Mouse (Mus musculus) CH12.LX (cell line): ENCODE data around the gene Hpse. TPM values are rescaled to one million over a fixed set of nuclear protein-coding genes. Genes with fewer than 3 reads are reported as not detected.

Experiments used
- DNase-seq: peaks from one replicate; pipeline ENCODE4 v3.0.0-alpha.2; 2013; ENCODE audit errors: extremely low read depth
- H3K27ac ChIP-seq: 2 replicates; pipeline ENCODE4 v1.5.1; 2012; ENCODE audit warnings: low read depth, mild to moderate bottlenecking, control low read depth, moderate library complexity; ENCODE audit not compliant: insufficient read depth
- H3K27me3 ChIP-seq: replicated peaks from 2 replicates; pipeline ENCODE3; 2012; ENCODE audit warnings: inconsistent platforms
- H3K36me3 ChIP-seq, 2 experiments: replicated peaks in 1 of 2; 2 replicates each; pipeline versions ENCODE3 to v1.6.1; 2012; ENCODE audit warnings: inconsistent platforms in 1 of 2, low read length in 1 of 2, mild to moderate bottlenecking in 1 of 2, mixed read lengths in 1 of 2, moderate library complexity in 1 of 2; ENCODE audit not compliant: control insufficient read depth in 1 of 2, insufficient read depth in 1 of 2
- H3K4me1 ChIP-seq, 2 experiments: 2 replicates each; pipeline ENCODE4 v1.6.1; 2012; ENCODE audit warnings: inconsistent platforms in 1 of 2, moderate library complexity in 1 of 2; ENCODE audit not compliant: insufficient read depth in 2 of 2, control insufficient read depth in 1 of 2
- H3K4me2 ChIP-seq: 2 replicates; pipeline ENCODE4 v1.6.1; 2012; ENCODE audit warnings: low read depth, mild to moderate bottlenecking, control low read depth; ENCODE audit not compliant: poor library complexity, insufficient read depth, severe bottlenecking
- H3K4me3 ChIP-seq, 3 experiments: fragments of 150-350 bp in 1 of 3; sonication (generic) in 1 of 3; replicated peaks in 1 of 3; 2 replicates each; pipeline versions ENCODE3 to v1.5.1; 2011 to 2012; ENCODE audit warnings: low read depth in 2 of 3, low read length in 2 of 3, mild to moderate bottlenecking in 2 of 3, moderate library complexity in 2 of 3, control low read depth in 1 of 3, improper control_type of control experiment in 1 of 3, inconsistent platforms in 1 of 3, mixed read lengths in 1 of 3; ENCODE audit not compliant: poor library complexity in 1 of 3
- H3K79me2 ChIP-seq: replicated peaks from 2 replicates; pipeline ENCODE4 v1.6.1; 2012; ENCODE audit warnings: mild to moderate bottlenecking, moderate library complexity; ENCODE audit not compliant: control insufficient read depth, poor library complexity, insufficient read depth, severe bottlenecking; ENCODE audit errors: extremely low read depth
- H3K9ac ChIP-seq: 2 replicates; pipeline ENCODE4 v1.6.1; 2012; ENCODE audit warnings: low read depth, mild to moderate bottlenecking, control low read depth, moderate library complexity; ENCODE audit not compliant: insufficient read depth
- H3K9me3 ChIP-seq: replicated peaks from 2 replicates; pipeline ENCODE3; 2012; ENCODE audit warnings: low read length, inconsistent platforms, mixed read lengths
- BHLHE40 ChIP-seq: IDR thresholded peaks from 2 replicates; pipeline ENCODE4 v1.6.1; 2011; ENCODE audit warnings: mild to moderate bottlenecking, low read depth, low read length, improper control_type of control experiment
- CHD1 ChIP-seq: IDR thresholded peaks from 2 replicates; pipeline ENCODE4 v1.6.1; 2012; ENCODE audit warnings: low read depth, low read length, improper control_type of control experiment, inconsistent platforms
- CHD2 ChIP-seq: IDR thresholded peaks from 2 replicates; pipeline ENCODE4 v1.6.1; 2011; ENCODE audit warnings: low read length, improper control_type of control experiment
- CTCF ChIP-seq, 2 experiments: IDR thresholded peaks in 1 of 2; conservative IDR thresholded peaks in 1 of 2; 2 replicates each; pipeline ENCODE4 v1.5.1; 2011 to 2012; ENCODE audit warnings: low read depth in 2 of 2, low read length in 2 of 2, improper control_type of control experiment in 1 of 2, inconsistent platforms in 1 of 2, mild to moderate bottlenecking in 1 of 2, moderate library complexity in 1 of 2
- E2F4 ChIP-seq: IDR thresholded peaks from 2 replicates; pipeline ENCODE4 v1.6.1; 2011; ENCODE audit warnings: low read depth, low read length, improper control_type of control experiment; ENCODE audit not compliant: insufficient replicate concordance
- ELF1 ChIP-seq: IDR thresholded peaks from 2 replicates; pipeline ENCODE4 v1.6.1; 2014; ENCODE audit warnings: low read depth, mild to moderate bottlenecking, inconsistent platforms, low read length, improper control_type of control experiment
- EP300 ChIP-seq: IDR thresholded peaks from 2 replicates; pipeline ENCODE4 v1.6.1; 2011; ENCODE audit warnings: low read length, improper control_type of control experiment
- ETS1 ChIP-seq: conservative IDR thresholded peaks from 2 replicates; pipeline ENCODE4 v1.6.1; 2012; ENCODE audit warnings: low read depth, mild to moderate bottlenecking, inconsistent platforms, low read length, improper control_type of control experiment, moderate library complexity
- GABPA ChIP-seq: IDR thresholded peaks from 2 replicates; pipeline ENCODE4 v1.6.1; 2012; ENCODE audit warnings: low read depth, low read length, improper control_type of control experiment, inconsistent platforms; ENCODE audit not compliant: insufficient replicate concordance
- HCFC1 ChIP-seq: IDR thresholded peaks from 2 replicates; pipeline ENCODE4 v1.6.1; 2012; ENCODE audit warnings: low read depth, mild to moderate bottlenecking, inconsistent platforms, low read length, improper control_type of control experiment
- IRF4 ChIP-seq: IDR thresholded peaks from 2 replicates; pipeline ENCODE4 v1.6.1; 2014; ENCODE audit warnings: low read depth, mild to moderate bottlenecking, inconsistent platforms, low read length, improper control_type of control experiment
- JUN ChIP-seq: IDR thresholded peaks from 2 replicates; pipeline ENCODE4 v1.6.1; 2011; ENCODE audit warnings: low read depth, mild to moderate bottlenecking, low read length, improper control_type of control experiment, moderate library complexity; ENCODE audit not compliant: insufficient read depth
- JUND ChIP-seq: conservative IDR thresholded peaks from 2 replicates; pipeline ENCODE4 v1.6.1; 2011; ENCODE audit warnings: low read depth, low read length, improper control_type of control experiment
- KAT2A ChIP-seq: IDR thresholded peaks from 2 replicates; pipeline ENCODE4 v1.6.1; 2012; ENCODE audit warnings: low read length, improper control_type of control experiment, inconsistent platforms; ENCODE audit not compliant: insufficient replicate concordance
- MAFK ChIP-seq: IDR thresholded peaks from 2 replicates; pipeline ENCODE4 v1.6.1; 2011; ENCODE audit warnings: low read length, improper control_type of control experiment; ENCODE audit not compliant: insufficient replicate concordance
- MAX ChIP-seq: IDR thresholded peaks from 2 replicates; pipeline ENCODE4 v1.6.1; 2011; ENCODE audit warnings: low read length, improper control_type of control experiment
- MAZ ChIP-seq: IDR thresholded peaks from 2 replicates; pipeline ENCODE4 v1.6.1; 2012; ENCODE audit warnings: low read depth, mild to moderate bottlenecking, inconsistent platforms, low read length, improper control_type of control experiment, moderate library complexity
- MEF2A ChIP-seq: IDR thresholded peaks from 2 replicates; pipeline ENCODE4 v1.6.1; 2014; ENCODE audit warnings: low read depth, mild to moderate bottlenecking, inconsistent platforms, low read length, improper control_type of control experiment, borderline replicate concordance
- MXI1 ChIP-seq: IDR thresholded peaks from 2 replicates; pipeline ENCODE4 v1.6.1; 2011; ENCODE audit warnings: mild to moderate bottlenecking, low read depth, low read length, improper control_type of control experiment
- MYC ChIP-seq: IDR thresholded peaks from 2 replicates; pipeline ENCODE4 v1.6.1; 2011; ENCODE audit warnings: low read depth, mild to moderate bottlenecking, improper control_type of control experiment, low read length
- NELFE ChIP-seq: IDR thresholded peaks from 2 replicates; pipeline ENCODE4 v1.6.1; 2011; ENCODE audit warnings: low read depth, low read length, improper control_type of control experiment
- NRF1 ChIP-seq: IDR thresholded peaks from 2 replicates; pipeline ENCODE4 v1.6.1; 2014; ENCODE audit warnings: low read depth, mild to moderate bottlenecking, inconsistent platforms, low read length, improper control_type of control experiment, moderate library complexity
- PAX5 ChIP-seq: IDR thresholded peaks from 2 replicates; pipeline ENCODE4 v1.6.1; 2012; ENCODE audit warnings: low read length, inconsistent platforms, mixed read lengths
- POLR2A ChIP-seq: IDR thresholded peaks from 2 replicates; pipeline ENCODE4 v1.6.1; 2011; ENCODE audit warnings: low read depth, mild to moderate bottlenecking, improper control_type of control experiment, low read length
- POLR2AphosphoS2 ChIP-seq: IDR thresholded peaks from 2 replicates; pipeline ENCODE4 v1.6.1; 2011; ENCODE audit warnings: low read depth, low read length, improper control_type of control experiment
- RAD21 ChIP-seq: IDR thresholded peaks from 2 replicates; pipeline ENCODE4 v1.6.1; 2011; ENCODE audit warnings: low read depth, mild to moderate bottlenecking, low read length, improper control_type of control experiment, moderate library complexity
- RCOR1 ChIP-seq: conservative IDR thresholded peaks from 2 replicates; pipeline ENCODE4 v1.6.1; 2012; ENCODE audit warnings: low read depth, mild to moderate bottlenecking, inconsistent platforms, low read length, improper control_type of control experiment
- SIN3A ChIP-seq: IDR thresholded peaks from 2 replicates; pipeline ENCODE4 v1.6.1; 2012; ENCODE audit warnings: low read length, improper control_type of control experiment, inconsistent platforms
- SMC3 ChIP-seq: IDR thresholded peaks from 2 replicates; pipeline ENCODE4 v1.6.1; 2011; ENCODE audit warnings: low read depth, low read length, improper control_type of control experiment
- TBP ChIP-seq: conservative IDR thresholded peaks from 2 replicates; pipeline ENCODE4 v1.6.1; 2011; ENCODE audit warnings: low read depth, low read length, improper control_type of control experiment
- TCF12 ChIP-seq: IDR thresholded peaks from 2 replicates; pipeline ENCODE4 v1.6.1; 2014; ENCODE audit warnings: low read depth, mild to moderate bottlenecking, inconsistent platforms, low read length, improper control_type of control experiment
- UBTF ChIP-seq: IDR thresholded peaks from 2 replicates; pipeline ENCODE4 v1.6.1; 2012; ENCODE audit warnings: low read depth, mild to moderate bottlenecking, inconsistent platforms, low read length, improper control_type of control experiment, moderate library complexity
- USF1 ChIP-seq: IDR thresholded peaks from 2 replicates; pipeline ENCODE4 v1.6.1; 2014; ENCODE audit warnings: low read depth, mild to moderate bottlenecking, inconsistent platforms, low read length, improper control_type of control experiment
- USF2 ChIP-seq: conservative IDR thresholded peaks from 2 replicates; pipeline ENCODE4 v1.6.1; 2011; ENCODE audit warnings: low read depth, low read length, improper control_type of control experiment
- ZC3H11A ChIP-seq: IDR thresholded peaks from 2 replicates; pipeline ENCODE4 v1.6.1; 2012; ENCODE audit warnings: low read depth, mild to moderate bottlenecking, inconsistent platforms, low read length, improper control_type of control experiment
- ZKSCAN1 ChIP-seq: IDR thresholded peaks from 2 replicates; pipeline ENCODE4 v1.6.1; 2012; ENCODE audit warnings: low read depth, inconsistent platforms, low read length, improper control_type of control experiment, borderline replicate concordance
- ZMIZ1 ChIP-seq: IDR thresholded peaks from 2 replicates; pipeline ENCODE4 v1.6.1; 2012; ENCODE audit warnings: low read depth, mild to moderate bottlenecking, inconsistent platforms, low read length, improper control_type of control experiment
- ZNF384 ChIP-seq: IDR thresholded peaks from 2 replicates; pipeline ENCODE4 v1.6.1; 2012; ENCODE audit warnings: low read depth, low read length, improper control_type of control experiment, inconsistent platforms
- dilution Hi-C: fragments of 300-500 bp; cut with MboI; formaldehyde crosslinking; loops from 2 replicates; pipeline ENCODE4 v1.14.3; 2020; ENCODE audit warnings: low sequenced_read_pairs; ENCODE audit not compliant: extremely low pct_unique_long_range_greater_than_20kb, extremely low pct_ligation_motif_present
- in situ Hi-C: fragments of 300-500 bp; cut with MboI; formaldehyde crosslinking; loops from 3 replicates; pipeline ENCODE4 v1.14.3; 2019; ENCODE audit warnings: low sequenced_read_pairs, low pct_ligation_motif_present, low pct_unique_long_range_greater_than_20kb, mixed read lengths
- polyA plus RNA-seq: library from polyadenylated mRNA; unstranded; fragments of >175 nt; gene quantifications from 2 replicates; pipeline ENCODE4 v1.2.1, GENCODE M21; 2012; ENCODE audit warnings: low read depth; ENCODE audit not compliant: insufficient read length
- total RNA-seq, 2 experiments: library from RNA; depleted of rRNA; stranded (reverse); fragments of 300-350 nt in 1 of 2; fragments of >200 nt in 1 of 2; gene quantifications; 2 replicates each; pipeline ENCODE4 v1.2.3; 2012 to 2014

The Hpse gene
- total and polyA plus RNA-seq, 3 experiments = 3.3 to 9.5 (median 3.8) TPM

GRCm38 (mm10) chr5:100753407-100753806 lies 33.9 kb upstream of the Hpse start:
- peaks cover 12% of the 10 kb centered on the region for H3K9me3 ChIP-seq
- DNase-seq = peak; percentile 92

DNA sequence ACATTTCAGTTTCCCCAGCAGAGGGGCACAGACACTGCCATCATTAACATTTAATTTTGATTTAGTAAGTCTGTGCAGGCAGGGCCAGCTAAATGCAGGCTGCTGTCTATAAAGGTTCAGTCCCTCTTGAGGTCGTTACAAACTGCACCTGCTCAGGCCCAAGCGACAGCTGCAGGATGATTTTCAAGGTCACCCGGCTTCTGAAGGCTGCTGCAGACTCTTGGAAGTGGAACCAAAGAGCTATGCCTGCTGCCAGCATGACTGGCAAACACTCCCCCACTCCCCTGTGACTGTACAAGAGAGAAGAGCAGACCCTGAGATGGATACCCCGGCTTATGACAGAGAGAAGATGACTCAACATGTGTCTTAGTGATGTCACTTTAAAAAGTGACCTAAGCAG lies 32.1 kb upstream of the Hpse start:
- H3K9ac ChIP-seq = no peak overlapping the region
- no peak overlapping the region for H3K4me3 ChIP-seq
- no peaks in the 10 kb centered on the region for H3K27me3 ChIP-seq
- peaks cover 21 to 53% of the 10 kb centered on the region in 2 experiments for H3K4me1 ChIP-seq
- peak overlapping the region; percentile 18; the same call in 1 of the 2 replicates for H3K4me2 ChIP-seq
- H3K79me2 ChIP-seq = no peaks in the 10 kb centered on the region
- in situ Hi-C loops = no loop called here
- peaks cover 6% of the 10 kb centered on the region for H3K9me3 ChIP-seq
- peak; percentile 64 for DNase-seq
- peak overlapping the region; percentile 66 for H3K27ac ChIP-seq
- dilution Hi-C loops = no loop called here
- H3K36me3 ChIP-seq = no peaks in the 10 kb centered on the region
- TF ChIP-seq TCF12 = peak; percentile 67; the same call in 1 of the 2 replicates
- 0 out of 2 replicates have a peak, but pooled peaks have one; percentile 33 for TF ChIP-seq MXI1
- 0 out of 2 replicates have a peak, but pooled peaks have one; percentile 29 for TF ChIP-seq JUN
- TF ChIP-seq POLR2A = no peak
- TF ChIP-seq ZC3H11A = no peak
- no peak for TF ChIP-seq JUND
- no peak for TF ChIP-seq UBTF
- TF ChIP-seq POLR2AphosphoS2 = no peak
- no peak for TF ChIP-seq SMC3
- TF ChIP-seq PAX5 = no peak
- peak; percentile 58; the same call in 1 of the 2 replicates for TF ChIP-seq EP300
- no peak for TF ChIP-seq USF2
- no peak for TF ChIP-seq IRF4
- TF ChIP-seq MAZ = no peak
- TF ChIP-seq CTCF (conservative IDR thresholded peaks at IDR 0.05 in 1 of 2, IDR thresholded peaks at IDR 0.05 in 1 of 2; ENCODE audit: low read depth in 2 of 2, low read length in 2 of 2) = no peak
- TF ChIP-seq BHLHE40 = no peak
- no peak for TF ChIP-seq E2F4
- no peak for TF ChIP-seq NELFE

More at GRCm38 (mm10) chr5:100753407-100753806, 33.9 kb upstream of the Hpse start:
- Histone ChIP-seq H3K4me3 (no peak overlapping the region), H3K4me2 (peak overlapping the region; percentile 41), H3K79me2 (no peaks in the 10 kb centered on the region), H3K27me3 (no peaks in the 10 kb centered on the region), H3K27ac (peak overlapping the region; percentile 71), H3K9ac (0 out of 2 replicates have a peak overlapping the region, but pooled peaks have one; percentile 22), H3K36me3 (no peaks in the 10 kb centered on the region), H3K4me1 (peaks cover 21 to 53% of the 10 kb centered on the region in 2 experiments)
- in situ Hi-C loops = no loop called here
- peak; percentile 64 for TF ChIP-seq JUN
- TF ChIP-seq MAZ = 0 out of 2 replicates have a peak, but pooled peaks have one; percentile 59
- TF ChIP-seq GABPA = no peak
- no peak for TF ChIP-seq CTCF (conservative IDR thresholded peaks at IDR 0.05 in 1 of 2, IDR thresholded peaks at IDR 0.05 in 1 of 2; ENCODE audit: low read depth in 2 of 2, low read length in 2 of 2)
- TF ChIP-seq ZKSCAN1 = no peak
- TF ChIP-seq POLR2A = no peak
- TF ChIP-seq IRF4 = peak; percentile 84
- TF ChIP-seq E2F4 = no peak
- no peak for TF ChIP-seq POLR2AphosphoS2
- no peak for TF ChIP-seq USF2
- TF ChIP-seq ZNF384 = no peak
- TF ChIP-seq NELFE = no peak
- TF ChIP-seq KAT2A = 0 out of 2 replicates have a peak, but pooled peaks have one; percentile 26
- 0 out of 2 replicates have a peak, but pooled peaks have one; percentile 41 for TF ChIP-seq TBP
- TF ChIP-seq BHLHE40 = peak; percentile 93
- peak; percentile 92 for TF ChIP-seq EP300
- TF ChIP-seq MAFK = peak; percentile 96
- peak; percentile 89 for TF ChIP-seq JUND
- no peak for TF ChIP-seq SMC3
- TF ChIP-seq ZMIZ1 = 0 out of 2 replicates have a peak, but pooled peaks have one; percentile 46
- TF ChIP-seq HCFC1 = 0 out of 2 replicates have a peak, but pooled peaks have one; percentile 24
- no peak for TF ChIP-seq USF1
- peak; percentile 56; the same call in 1 of the 2 replicates for TF ChIP-seq MAX
- TF ChIP-seq MEF2A = peak; percentile 80; the same call in 1 of the 2 replicates
- peak; percentile 60; the same call in 1 of the 2 replicates for TF ChIP-seq RCOR1
- peak; percentile 93 for TF ChIP-seq SIN3A
- peak; percentile 97 for TF ChIP-seq ETS1
- peak; percentile 68; the same call in 1 of the 2 replicates for TF ChIP-seq CHD2
- TF ChIP-seq UBTF = no peak
- no peak for TF ChIP-seq RAD21
- TF ChIP-seq PAX5 = no peak
- peak; percentile 92 for TF ChIP-seq TCF12
- TF ChIP-seq NRF1 = no peak
- peak; percentile 52 for TF ChIP-seq MXI1
- TF ChIP-seq MYC = peak; percentile 90
- TF ChIP-seq ELF1 = peak; percentile 17; the same call in 1 of the 2 replicates
- TF ChIP-seq ZC3H11A = no peak
- no peak for TF ChIP-seq CHD1
- dilution Hi-C loops = no loop called here
